Mouse (Mus musculus) MEL-GATA-1-ER (cell line): Measurements from ENCODE around the gene Gli2.

Source experiments
- DNase-seq: peaks from one replicate; pipeline ENCODE4 v3.0.0-alpha.2; 2012; ENCODE audit warnings: low read depth; ENCODE audit errors: extremely low read depth

The Gli2 gene

GRCm38 (mm10) chr1:119053402-119053841, at the start of gene Gli2:
Gene Gli2 (minus strand): TSS chr1:119053619.
- no peak for DNase-seq

- no peak for DNase-seq
Measured at GRCm38 (mm10) chr1:119097921-119098521, 44.6 kb upstream of the Gli2 start.

- no peak for DNase-seq
Measured at GRCm38 (mm10) chr1:119093739-119094138, 40.3 kb upstream of the Gli2 start.

GRCm38 (mm10) chr1:119089887-119090620, 36.6 kb upstream of the Gli2 start:
- no peak for DNase-seq

GRCm38 (mm10) chr1:119087539-119087938, 34.1 kb upstream of the Gli2 start:
- DNase-seq: no peak

- DNase-seq: no peak
Measured at GRCm38 (mm10) chr1:119085771-119086170, 32.4 kb upstream of the Gli2 start.

- DNase-seq: no peak
Measured at GRCm38 (mm10) chr1:119083468-119083921, 30.1 kb upstream of the Gli2 start.

- DNase-seq: no peak
Measured at GRCm38 (mm10) chr1:119082231-119082991, 29.0 kb upstream of the Gli2 start.

- DNase-seq: no peak
Measured at GRCm38 (mm10) chr1:119077933-119078332, 24.5 kb upstream of the Gli2 start.

GRCm38 (mm10) chr1:119076333-119076732, 22.9 kb upstream of the Gli2 start:
- DNase-seq: no peak

- no peak for DNase-seq
Measured at GRCm38 (mm10) chr1:119075916-119076315, 22.5 kb upstream of the Gli2 start.

GRCm38 (mm10) chr1:119075500-119075899, 22.1 kb upstream of the Gli2 start:
- no peak for DNase-seq

- DNase-seq: no peak
Measured at GRCm38 (mm10) chr1:119074910-119075309, 21.5 kb upstream of the Gli2 start.

- no peak for DNase-seq
Measured at GRCm38 (mm10) chr1:119073876-119074275, 20.5 kb upstream of the Gli2 start.

- DNase-seq: no peak
Measured at GRCm38 (mm10) chr1:119064892-119065671, 11.7 kb upstream of the Gli2 start.

GRCm38 (mm10) chr1:119056491-119056890, 3.1 kb upstream of the Gli2 start:
- DNase-seq: no peak

GRCm38 (mm10) chr1:119055801-119056200, 2.4 kb upstream of the Gli2 start:
- DNase-seq: no peak

- no peak for DNase-seq
Measured at GRCm38 (mm10) chr1:119054468-119054867, 1.0 kb upstream of the Gli2 start.

GRCm38 (mm10) chr1:119053872-119054354, 494 bp upstream of the Gli2 start:
- no peak for DNase-seq

GRCm38 (mm10) chr1:119052631-119053177, 715 bp downstream of the Gli2 start:
- DNase-seq: no peak
